Mouse (Mus musculus): Measurements from ENCODE around the gene Atp6v0e. TPM values are rescaled to one million over a fixed set of nuclear protein-coding genes. Genes with fewer than 3 reads are reported as not detected.

Gene Atp6v0e
- total and polyA plus RNA-seq, 3 experiments = 190 to 422 (median 226) TPM

GRCm38 (mm10) chr17:26623991-26624390 is 39.0 kb upstream of the Atp6v0e start:
- H3K4me1 ChIP-seq (ENCODE audit: control insufficient read depth in 1 of 2, insufficient read depth in 2 of 2) = peaks cover 5 to 33% of the 10 kb centered on the region in 2 experiments; a peak in 3 of 4 replicates
- DNase-seq (ENCODE audit: extremely low read depth) = no peak
- no peak for TF ChIP-seq SMC3 (IDR thresholded peaks at IDR 0.05; ENCODE audit: low read depth, low read length)
- TF ChIP-seq KAT2A (IDR thresholded peaks at IDR 0.05; ENCODE audit: insufficient replicate concordance, low read length) = no peak
- no peak for TF ChIP-seq NRF1 (IDR thresholded peaks at IDR 0.05; ENCODE audit: low read depth, low read length)
- no peak for TF ChIP-seq IRF4 (IDR thresholded peaks at IDR 0.05; ENCODE audit: low read depth, low read length)
- TF ChIP-seq TCF12 (IDR thresholded peaks at IDR 0.05; ENCODE audit: low read depth, low read length) = no peak
- TF ChIP-seq SIN3A (IDR thresholded peaks at IDR 0.05; ENCODE audit: low read length) = no peak
- no peak for TF ChIP-seq CTCF (conservative IDR thresholded peaks at IDR 0.05 in 1 of 2, IDR thresholded peaks at IDR 0.05 in 1 of 2; ENCODE audit: low read depth in 2 of 2, low read length in 2 of 2)
- no peak for TF ChIP-seq MAZ (IDR thresholded peaks at IDR 0.05; ENCODE audit: low read depth, low read length)
- no peak for TF ChIP-seq CHD2 (IDR thresholded peaks at IDR 0.05; ENCODE audit: low read length)
- no peak for TF ChIP-seq EP300 (IDR thresholded peaks at IDR 0.05; ENCODE audit: low read length)
- TF ChIP-seq MXI1 (IDR thresholded peaks at IDR 0.05; ENCODE audit: low read depth, low read length) = no peak
- no peak for TF ChIP-seq PAX5 (IDR thresholded peaks at IDR 0.05; ENCODE audit: low read length)
- TF ChIP-seq ZMIZ1 (IDR thresholded peaks at IDR 0.05; ENCODE audit: low read depth, low read length) = no peak
- TF ChIP-seq MAX (IDR thresholded peaks at IDR 0.05; ENCODE audit: low read length) = no peak
- no peak for TF ChIP-seq TBP (conservative IDR thresholded peaks at IDR 0.05; ENCODE audit: low read depth, low read length)
- TF ChIP-seq ETS1 (conservative IDR thresholded peaks at IDR 0.05; ENCODE audit: low read depth, low read length) = no peak
- no peak for TF ChIP-seq MEF2A (IDR thresholded peaks at IDR 0.05; ENCODE audit: borderline replicate concordance, low read depth, low read length)
- no peak for TF ChIP-seq UBTF (IDR thresholded peaks at IDR 0.05; ENCODE audit: low read depth, low read length)
- no peak for TF ChIP-seq JUN (IDR thresholded peaks at IDR 0.05; ENCODE audit: insufficient read depth, low read depth, low read length)
- no peak overlapping the region for H3K4me3 ChIP-seq (replicated peaks in 1 of 3; ENCODE audit: low read depth in 2 of 3, low read length in 2 of 3, poor library complexity in 1 of 3)
- no peaks in the 10 kb centered on the region for H3K79me2 ChIP-seq (replicated peaks; ENCODE audit: control insufficient read depth, extremely low read depth, insufficient read depth, poor library complexity, severe bottlenecking)
- no peak overlapping the region for H3K9ac ChIP-seq (ENCODE audit: insufficient read depth, low read depth)
- dilution Hi-C loops (cut with MboI; ENCODE audit: extremely low pct_ligation_motif_present, extremely low pct_unique_long_range_greater_than_20kb, low sequenced_read_pairs) = no loop called here
- no peaks in the 10 kb centered on the region for H3K27me3 ChIP-seq (replicated peaks)
- H3K9me3 ChIP-seq (replicated peaks; ENCODE audit: low read length) = no peaks in the 10 kb centered on the region
- H3K27ac ChIP-seq (ENCODE audit: insufficient read depth, low read depth) = no peak overlapping the region
- in situ Hi-C loops (cut with MboI; ENCODE audit: low pct_ligation_motif_present, low pct_unique_long_range_greater_than_20kb, low sequenced_read_pairs) = no loop called here
- H3K4me2 ChIP-seq (ENCODE audit: insufficient read depth, low read depth, poor library complexity, severe bottlenecking) = no peak overlapping the region
- H3K36me3 ChIP-seq (replicated peaks in 1 of 2; ENCODE audit: control insufficient read depth in 1 of 2, insufficient read depth in 1 of 2, low read length in 1 of 2) = peaks cover 65 to 92% of the 10 kb centered on the region in 2 experiments

GRCm38 (mm10) chr17:26624999-26625398 is 38.0 kb upstream of the Atp6v0e start:
- Histone ChIP-seq H3K9me3 (replicated peaks; ENCODE audit: low read length) (no peaks in the 10 kb centered on the region), H3K4me1 (ENCODE audit: control insufficient read depth in 1 of 2, insufficient read depth in 2 of 2) (peaks cover 5 to 26% of the 10 kb centered on the region in 2 experiments; a peak in 3 of 4 replicates), H3K27ac (ENCODE audit: insufficient read depth, low read depth) (no peak overlapping the region), H3K4me3 (replicated peaks in 1 of 3; ENCODE audit: low read depth in 2 of 3, low read length in 2 of 3, poor library complexity in 1 of 3) (no peak overlapping the region), H3K27me3 (replicated peaks) (no peaks in the 10 kb centered on the region), H3K36me3 (replicated peaks in 1 of 2; ENCODE audit: control insufficient read depth in 1 of 2, insufficient read depth in 1 of 2, low read length in 1 of 2) (peaks cover 70 to 95% of the 10 kb centered on the region in 2 experiments), H3K79me2 (replicated peaks; ENCODE audit: control insufficient read depth, extremely low read depth, insufficient read depth, poor library complexity, severe bottlenecking) (no peaks in the 10 kb centered on the region), H3K9ac (ENCODE audit: insufficient read depth, low read depth) (no peak overlapping the region), H3K4me2 (ENCODE audit: insufficient read depth, low read depth, poor library complexity, severe bottlenecking) (no peak overlapping the region)
- dilution Hi-C loops (cut with MboI; ENCODE audit: extremely low pct_ligation_motif_present, extremely low pct_unique_long_range_greater_than_20kb, low sequenced_read_pairs) = no loop called here
- no peak for DNase-seq (ENCODE audit: extremely low read depth)
- no peak for TF ChIP-seq ZNF384 (IDR thresholded peaks at IDR 0.05; ENCODE audit: low read depth, low read length)
- TF ChIP-seq ZMIZ1 (IDR thresholded peaks at IDR 0.05; ENCODE audit: low read depth, low read length) = no peak
- TF ChIP-seq MEF2A (IDR thresholded peaks at IDR 0.05; ENCODE audit: borderline replicate concordance, low read depth, low read length) = no peak
- TF ChIP-seq TBP (conservative IDR thresholded peaks at IDR 0.05; ENCODE audit: low read depth, low read length) = no peak
- TF ChIP-seq ETS1 (conservative IDR thresholded peaks at IDR 0.05; ENCODE audit: low read depth, low read length) = no peak
- no peak for TF ChIP-seq KAT2A (IDR thresholded peaks at IDR 0.05; ENCODE audit: insufficient replicate concordance, low read length)
- in situ Hi-C loops (cut with MboI; ENCODE audit: low pct_ligation_motif_present, low pct_unique_long_range_greater_than_20kb, low sequenced_read_pairs) = loop anchor here (25.0 kb wide), 1 partner anchor 338 kb away; no protein-coding TSS in a partner anchor
